9 mouse cellular contexts compared by ENCODE assay signal in genomic region chr6:88787496-88787895, GRCm38 (mm10). TPM values are rescaled to one million over a fixed set of nuclear protein-coding genes. Genes with fewer than 3 reads are reported as not detected.
DNase-seq lines count a peak whose midpoint lies in the region; ATAC-seq and TF ChIP-seq lines count a peak whose summit lies in the region.
"Had no signal": no experiment of that assay in that cellular context is flagged by ENCODE, and none has a peak within 500 bp of the region (broad histone marks: within the 10 kb centered on the region; RNA-seq: fewer than 3 reads in every experiment).

No protein-coding gene starts in this region.

- H3K27me3 ChIP-seq in forebrain, postnatal 0 days (ENCODE audit: insufficient read depth, low read length) = no peaks in the 10 kb centered on the region
- H3K27me3 ChIP-seq in midbrain, embryonic 14.5 days (ENCODE audit: control insufficient read depth, insufficient read depth, low read length) = no peaks in the 10 kb centered on the region

- no peak overlapping the region for H3K4me3 ChIP-seq in layer of hippocampus, adult 2 months
- H3K4me3 ChIP-seq in forebrain, postnatal 0 days (ENCODE audit: low read depth, low read length) = no peak overlapping the region
- H3K4me3 ChIP-seq in midbrain, embryonic 14.5 days (replicated peaks; ENCODE audit: low read depth, low read length) = no peak overlapping the region

- peak overlapping the region; percentile 86 for H3K27ac ChIP-seq in layer of hippocampus, adult 2 months
- peak overlapping the region; percentile 40; the same call in 1 of the 2 replicates for H3K27ac ChIP-seq in forebrain, postnatal 0 days (ENCODE audit: low read depth, low read length)
- H3K27ac ChIP-seq in midbrain, embryonic 14.5 days (replicated peaks; ENCODE audit: low read depth, low read length) = peak overlapping the region; percentile 55
- H3K27ac ChIP-seq: liver, embryonic 14.5 days had no signal

- H3K9me3 ChIP-seq in forebrain, postnatal 0 days (ENCODE audit: low read length) = no peaks in the 10 kb centered on the region
- H3K9me3 ChIP-seq in midbrain, embryonic 14.5 days (ENCODE audit: control insufficient read depth, low read length) = no peaks in the 10 kb centered on the region

- H3K4me1 ChIP-seq in forebrain, postnatal 0 days (ENCODE audit: insufficient read depth) = peaks cover 26% of the 10 kb centered on the region
- H3K4me1 ChIP-seq in midbrain, embryonic 14.5 days (ENCODE audit: control insufficient read depth, insufficient read depth, low read length) = peaks cover 17% of the 10 kb centered on the region

- TF ChIP-seq CTCF in layer of hippocampus, adult 2 months (conservative IDR thresholded peaks at IDR 0.05) = no peak
- TF ChIP-seq CTCF in forebrain, postnatal 0 days (IDR thresholded peaks at IDR 0.05; ENCODE audit: low read depth) = no peak

- peak; percentile 58 for ATAC-seq in forebrain, postnatal 0 days
- ATAC-seq in midbrain, embryonic 14.5 days (ENCODE audit: low FRiP score, low TSS enrichment) = no peak
- no peak for ATAC-seq in activated CD4-positive, CD25-positive, alpha-beta regulatory T cell, adult 4 months
- ATAC-seq in monocyte, adult 5-6 weeks (replicated peaks; ENCODE audit: insufficient number of reproducible peaks, low FRiP score, low TSS enrichment, poor library complexity, severe bottlenecking) = no peak
- no peak for ATAC-seq in erythroid progenitor cell, adult 5-6 weeks (replicated peaks; ENCODE audit: low FRiP score, poor library complexity, severe bottlenecking)

- 43% methylated on average over 14 of the region's 14 CpGs for WGBS in forebrain, postnatal 0 days
- WGBS in midbrain, embryonic 14.5 days = 57% methylated on average over 14 of the region's 14 CpGs

- H3K4me2 ChIP-seq in forebrain, postnatal 0 days (ENCODE audit: low read depth) = no peak overlapping the region
- no peak overlapping the region for H3K4me2 ChIP-seq in midbrain, embryonic 14.5 days (ENCODE audit: low read length)

- H3K36me3 ChIP-seq in forebrain, postnatal 0 days (ENCODE audit: insufficient read depth) = no peaks in the 10 kb centered on the region
- H3K36me3 ChIP-seq in midbrain, embryonic 14.5 days (ENCODE audit: control insufficient read depth, insufficient read depth, low read length) = no peaks in the 10 kb centered on the region

- no peak for DNase-seq in layer of hippocampus, adult 2 months (ENCODE audit: low spot score in 2 of 2)
- no peak for DNase-seq in layer of hippocampus, postnatal 36 days
- DNase-seq in cerebellum, adult 9-11 months = peak; percentile 79
- DNase-seq in forebrain, postnatal 0 days = no peak
- DNase-seq in midbrain, embryonic 14.5 days = peak; percentile 36

- no peak overlapping the region for H3K9ac ChIP-seq in forebrain, postnatal 0 days
- H3K9ac ChIP-seq in midbrain, embryonic 14.5 days (replicated peaks; ENCODE audit: low read length) = no peak overlapping the region; the same call in 1 of the 2 replicates
- H3K9ac ChIP-seq: liver, embryonic 14.5 days had no signal

RNA-seq across cellular contexts. Expression of gene Abtb1, which starts 54.3 kb away (rescaled TPM):
- 10 to 100 TPM; 33.4 to 37.1 TPM for total RNA-seq in layer of hippocampus, adult 2 months (2021)
- total RNA-seq in layer of hippocampus, postnatal 36 days (2021) = 10 to 100 TPM; 29.7 to 30.6 TPM
- total RNA-seq in forebrain, postnatal 0 days (2014; rRNA removed) = 37.0 and 50.5 TPM in 2 replicates
- 30.4 and 31.1 TPM in 2 replicates for polyA plus RNA-seq in forebrain, postnatal 0 days (2015; fragmentation: Nextera tagmentation; extraction: Ambion mirVana)
- 30.1 and 41.7 TPM in 2 replicates for polyA plus RNA-seq in midbrain, embryonic 14.5 days (2014; fragmentation: Nextera tagmentation; extraction: Ambion mirVana)
- polyA plus RNA-seq in activated CD4-positive, CD25-positive, alpha-beta regulatory T cell, adult 4 months (2017; shearing (Covaris generic)) = 10 to 100 TPM; 42.8 to 57.5 TPM
- total RNA-seq in monocyte, adult 5-6 weeks (2017) = 32.9 to 52.6 TPM (median 51.6 TPM) in 3 replicates
- 49.4 and 49.9 TPM in 2 replicates for total RNA-seq in erythroid progenitor cell, adult 5-6 weeks (2015; ENCODE audit: low replicate concordance)
- total RNA-seq in erythroid progenitor cell, adult 5-6 weeks (2017; ENCODE audit: low replicate concordance) = 112 and 178 TPM in 2 replicates

Comparison
In these comparisons a context has a peak if more than half of its experiments do, and no peak if none do; other contexts are left out.
1. DNase-seq: peak in cerebellum, adult 9-11 months (single experiment) and midbrain, embryonic 14.5 days (single experiment); none in layer of hippocampus, adult 2 months (0 of 2), layer of hippocampus, postnatal 36 days (0 of 2) and forebrain, postnatal 0 days (single experiment).
2. Peak in every context shown above with its lines, with median percentiles within 50 percentile points of each other: H3K27ac ChIP-seq.